Mouse (Mus musculus) brain, embryonic 14.5 days (tissue): Measurements from ENCODE around the gene Rad51d.
"Not testable (repeated sequence)": the region's sequence is repeated elsewhere in the genome, so short reads cannot be mapped to it uniquely, and the experiment has no call there.

Source experiments
- CTCF ChIP-seq: fragments of 200-500 bp; IDR thresholded peaks from 2 replicates; pipeline ENCODE4 v1.5.1; 2012; ENCODE audit warnings: inconsistent platforms, mild to moderate bottlenecking, moderate library complexity, borderline replicate concordance; ENCODE audit not compliant: insufficient read depth, insufficient read length; ENCODE audit errors: extremely low read depth
- POLR2A ChIP-seq: fragments of 200-500 bp; IDR thresholded peaks from 2 replicates; pipeline ENCODE4 v1.6.1; 2012; ENCODE audit warnings: mild to moderate bottlenecking, inconsistent platforms, borderline replicate concordance; ENCODE audit not compliant: poor library complexity, insufficient read depth, insufficient read length, severe bottlenecking; ENCODE audit errors: extremely low read depth

DNA sequence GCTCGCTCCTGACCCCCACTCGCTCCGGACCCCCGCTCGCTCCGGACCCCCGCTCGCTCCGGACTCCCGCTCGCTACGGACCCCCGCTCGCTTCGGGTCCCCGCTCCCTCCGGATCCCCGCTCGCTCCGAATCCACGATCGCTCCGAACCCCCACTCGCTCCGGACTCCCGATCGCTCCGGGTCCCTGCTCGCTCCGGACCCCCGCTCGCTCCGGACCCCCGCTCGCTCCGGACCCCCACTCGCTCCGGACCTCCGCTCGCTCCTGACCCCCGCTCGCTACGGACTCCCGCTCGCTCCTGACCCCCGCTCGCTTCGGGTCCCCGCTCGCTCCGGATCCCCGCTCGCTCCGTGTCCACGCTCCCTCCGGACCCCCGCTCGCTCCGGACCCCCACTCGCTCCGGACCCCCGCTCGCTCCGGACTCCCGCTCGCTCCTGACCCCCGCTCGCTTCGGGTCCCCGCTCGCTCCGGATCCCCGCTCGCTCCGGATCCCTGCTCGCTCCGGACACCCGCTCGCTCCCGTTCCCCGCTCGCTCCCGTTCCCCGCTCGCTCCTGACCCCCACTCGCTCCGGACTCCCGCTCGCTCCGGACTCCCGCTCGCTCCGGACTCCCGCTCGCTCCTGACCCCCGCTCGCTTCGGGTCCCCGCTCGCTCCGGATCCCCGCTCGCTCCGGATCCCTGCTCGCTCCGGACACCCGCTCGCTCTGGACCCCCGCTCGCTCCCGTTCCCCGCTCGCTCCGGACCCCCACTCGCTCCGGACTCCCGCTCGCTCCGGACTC lies 41.4 kb upstream of the Rad51d start:
- not testable (repeated sequence) for TF ChIP-seq CTCF, POLR2A
